Mouse (Mus musculus) activated CD4-positive, CD25-positive, alpha-beta regulatory T cell, adult 4 months (primary cell): ENCODE results near the gene Rhoc. TPM values are rescaled to one million over a fixed set of nuclear protein-coding genes. Genes with fewer than 3 reads are reported as not detected.
"Not testable (repeated sequence)": the region's sequence is repeated elsewhere in the genome, so short reads cannot be mapped to it uniquely, and the experiment has no call there.

Source experiments
- ATAC-seq: one replicate; pipeline ENCODE4 v1.8.0; 2017
- polyA plus RNA-seq, 2 experiments: library from polyadenylated mRNA; unstranded; fragments of 100-300 nt; shearing (Covaris generic); gene quantifications; one replicate each; pipeline ENCODE4 v1.2.1; 2017

Rhoc gene
- polyA plus RNA-seq, result 1 to 10 TPM; 7.3 to 9.9 TPM

- no peak for ATAC-seq
These were observed at the start of gene Rhoc for GRCm38 (mm10) chr3:104788075-104788474. Rhoc (plus strand) TSS chr3:104788375.

GRCm38 (mm10) chr3:104741954-104742353 lies 46.2 kb upstream of the Rhoc start:
- ATAC-seq, result no peak

DNA sequence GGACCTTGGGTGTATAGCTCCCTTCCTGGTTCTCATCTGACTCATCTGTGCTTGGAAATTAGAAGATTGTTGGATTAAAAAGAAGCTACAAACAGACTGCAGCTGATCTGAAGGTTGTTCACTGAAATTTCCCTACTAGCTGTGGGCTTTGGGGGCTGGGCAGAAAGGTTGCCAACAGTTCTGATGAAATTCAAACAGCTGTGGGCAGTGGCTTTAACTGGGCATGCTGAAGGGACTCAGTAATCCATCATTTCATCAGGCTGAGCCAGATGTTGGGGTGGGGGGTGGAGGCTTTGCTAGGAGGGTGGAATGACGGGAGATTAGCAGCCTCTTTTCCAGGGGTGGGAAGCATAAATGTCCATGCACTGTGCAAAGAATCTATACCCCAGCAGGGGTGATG lies 45.0 kb upstream of the Rhoc start:
- ATAC-seq, result no peak

DNA sequence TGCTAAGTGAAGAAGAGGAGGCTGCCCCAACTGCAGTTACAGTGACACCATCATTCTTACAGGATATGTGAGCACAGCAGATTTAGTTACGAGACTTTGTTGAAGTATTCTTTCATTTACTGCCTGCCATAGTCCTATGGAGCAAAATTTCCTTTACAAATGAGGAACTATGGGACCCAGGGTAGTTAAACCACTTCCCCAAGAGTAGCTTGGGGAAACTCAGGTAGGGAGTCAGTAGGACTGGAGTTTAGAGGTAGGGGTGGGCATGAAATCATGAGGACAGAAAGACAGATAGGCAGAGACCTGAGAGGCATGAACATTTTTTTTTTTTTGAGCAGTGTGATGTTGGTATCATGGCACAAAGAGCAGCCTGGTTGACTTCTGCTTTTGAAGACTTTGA lies 44.3 kb upstream of the Rhoc start:
- no peak for ATAC-seq

DNA sequence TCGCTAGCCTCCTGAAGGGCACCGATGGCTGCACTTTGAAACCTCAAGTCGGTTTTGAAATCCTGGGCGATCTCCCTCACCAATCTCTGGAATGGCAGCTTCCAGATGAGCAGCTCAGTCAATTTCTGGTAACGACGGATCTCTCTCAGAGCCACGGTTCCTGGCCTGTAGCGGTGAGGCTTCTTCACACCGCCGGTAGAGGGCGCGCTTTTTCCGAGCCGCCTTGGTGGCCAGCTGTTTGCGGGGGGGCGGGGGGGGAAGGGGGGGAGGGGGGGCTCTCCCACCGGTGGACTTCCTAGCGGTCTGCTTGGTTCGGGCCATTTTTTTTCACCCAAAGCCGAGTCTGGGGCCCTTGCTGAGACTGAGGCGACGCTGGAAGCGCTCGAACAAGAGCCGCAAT lies 35.3 kb upstream of the Rhoc start:
- ATAC-seq, result not testable (repeated sequence)

DNA sequence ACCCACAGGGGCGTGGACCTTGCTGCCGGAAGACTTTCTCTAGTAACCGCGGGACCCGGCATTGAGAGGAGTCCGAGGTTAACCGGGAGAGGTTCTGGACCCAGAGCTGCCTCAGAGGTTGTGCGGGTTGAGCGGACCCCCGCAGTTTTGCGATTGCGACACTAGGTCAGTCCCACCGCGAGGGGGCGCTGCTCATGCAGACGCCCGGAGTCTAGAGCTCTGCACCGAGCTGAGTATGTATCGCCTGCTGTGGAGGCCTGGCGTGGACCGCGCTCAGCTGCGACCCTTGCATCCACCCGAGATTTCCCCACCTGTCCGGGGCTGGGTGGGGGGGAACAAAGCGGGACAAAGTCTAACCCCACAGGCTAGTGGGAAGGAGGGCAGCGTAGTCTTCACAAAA lies 29.8 kb upstream of the Rhoc start:
- ATAC-seq, result peak; percentile 63

DNA sequence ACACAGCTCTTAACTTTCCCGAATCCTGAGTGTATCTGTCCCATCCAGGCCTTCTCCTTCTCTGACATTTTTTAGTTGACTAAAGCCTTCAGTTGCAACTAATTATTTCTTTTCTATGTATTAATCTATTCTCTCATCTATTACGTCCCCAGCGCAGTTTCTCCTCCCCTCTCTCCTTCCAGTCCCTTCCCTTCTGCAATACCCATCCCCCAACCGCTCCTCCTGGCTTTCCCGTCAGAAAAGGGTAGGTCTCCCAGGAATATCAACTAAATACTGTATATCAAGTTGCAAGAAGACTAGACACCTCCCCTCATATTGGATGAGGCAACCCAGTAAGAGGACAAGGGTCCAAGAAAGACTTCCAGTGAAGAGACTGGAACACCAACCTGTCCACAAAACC lies 29.3 kb upstream of the Rhoc start:
- ATAC-seq, result no peak

- peak; percentile 42 for ATAC-seq
These were observed 25.9 kb upstream of the Rhoc start for GRCm38 (mm10) chr3:104762103-104762863.

GRCm38 (mm10) chr3:104765021-104765420 lies 23.2 kb upstream of the Rhoc start:
- no peak for ATAC-seq

DNA sequence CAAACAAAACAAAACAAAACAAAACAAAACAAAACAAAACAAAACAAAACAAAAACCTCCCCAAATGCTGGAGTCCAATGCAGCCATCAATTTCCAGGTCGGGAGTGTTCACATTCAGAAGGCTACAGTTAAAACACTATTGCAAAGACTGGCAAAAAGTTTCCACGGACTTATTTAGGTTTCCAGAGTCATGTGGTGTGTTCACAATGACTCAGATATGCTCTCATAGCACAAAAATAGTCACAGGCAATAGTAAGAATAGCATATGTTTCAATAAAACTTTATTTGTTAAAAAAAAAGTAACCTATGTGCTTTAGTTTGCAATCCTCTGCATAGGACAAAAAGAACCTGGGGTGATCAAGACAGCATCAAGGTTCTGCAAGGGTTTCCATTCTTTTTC lies 21.0 kb upstream of the Rhoc start:
- no peak for ATAC-seq

GRCm38 (mm10) chr3:104767716-104768115 lies 20.5 kb upstream of the Rhoc start:
- no peak for ATAC-seq

DNA sequence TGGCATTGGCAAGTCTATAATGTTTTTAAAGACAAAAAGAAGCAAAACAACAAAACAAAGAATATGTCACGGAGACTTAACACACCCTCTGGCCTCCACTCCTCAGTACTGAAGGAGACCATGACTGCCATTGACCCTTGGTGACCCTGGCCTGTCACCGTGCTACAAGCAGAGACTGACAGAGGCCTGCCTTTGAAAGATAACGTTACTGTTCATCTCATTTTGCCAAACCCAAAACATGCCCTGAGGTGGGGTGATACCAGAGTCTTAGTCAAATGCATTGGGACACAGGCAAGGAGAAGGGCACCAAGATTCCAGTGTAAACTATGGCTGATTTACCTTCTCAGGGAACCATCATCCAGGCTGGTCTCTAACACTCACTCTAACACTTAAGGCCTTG lies 19.0 kb upstream of the Rhoc start:
- ATAC-seq, result no peak

GRCm38 (mm10) chr3:104770035-104770434 lies 18.1 kb upstream of the Rhoc start:
- ATAC-seq, result no peak

DNA sequence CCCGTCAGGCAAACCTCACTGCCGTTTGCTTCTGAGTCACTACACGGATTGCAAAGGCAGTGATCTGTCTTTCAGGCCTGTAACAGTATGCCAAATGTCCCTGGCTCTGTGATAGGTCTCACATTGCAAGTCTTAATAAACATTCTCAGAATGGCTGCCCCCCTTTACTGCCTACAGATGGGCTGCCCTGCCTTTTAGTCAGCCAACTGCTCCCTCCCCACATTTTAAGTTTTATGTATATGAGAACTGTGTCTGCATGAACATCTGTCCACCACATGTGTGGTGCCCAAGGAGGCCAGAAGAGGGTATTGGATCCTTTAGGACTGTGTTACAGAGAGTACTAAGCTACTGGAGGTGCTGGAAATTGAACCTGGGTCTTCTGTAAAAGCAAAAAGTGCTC lies 17.3 kb upstream of the Rhoc start:
- ATAC-seq, result no peak

DNA sequence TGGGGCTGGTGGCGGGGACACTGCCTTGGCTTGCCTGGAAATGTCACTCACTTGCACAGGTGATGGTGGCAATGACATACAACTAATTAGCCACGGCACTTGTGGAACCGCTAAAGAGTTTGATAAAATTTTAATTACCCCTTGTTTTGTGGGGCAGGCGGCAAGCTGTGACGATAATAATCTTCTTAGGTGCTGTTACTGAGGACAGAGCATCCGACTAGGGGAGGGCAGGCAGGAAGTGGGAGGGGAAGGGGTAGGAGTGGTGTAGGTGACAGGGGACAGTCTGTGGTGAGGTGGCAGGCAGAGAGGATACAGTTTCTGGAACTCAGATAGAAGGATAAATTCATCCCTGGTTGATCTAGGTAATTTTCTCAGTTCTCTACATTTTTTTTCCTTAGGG lies 16.7 kb upstream of the Rhoc start:
- ATAC-seq, result peak; percentile 99

DNA sequence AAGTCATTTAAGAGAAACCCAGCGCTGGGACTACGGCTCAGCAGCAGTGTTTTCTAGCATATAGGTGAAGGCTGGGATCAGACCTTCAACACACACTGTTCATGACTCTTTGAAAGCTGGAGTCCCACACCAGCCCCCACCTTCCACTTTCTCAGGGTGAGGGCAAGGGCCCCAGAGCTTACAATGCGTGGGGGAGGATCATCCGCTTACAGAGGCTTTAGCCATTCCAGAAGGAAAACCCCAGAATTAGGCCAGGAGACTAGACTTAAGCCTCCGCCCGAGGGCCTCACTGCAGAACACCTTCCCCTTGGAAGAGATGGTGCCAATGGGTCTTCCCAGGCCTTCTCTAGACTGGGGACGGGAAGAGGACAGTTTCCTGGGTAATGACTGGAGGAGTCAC lies 14.9 kb upstream of the Rhoc start:
- no peak for ATAC-seq

- peak; percentile 36 for ATAC-seq
These were observed 10.8 kb upstream of the Rhoc start for GRCm38 (mm10) chr3:104777342-104777741.

DNA sequence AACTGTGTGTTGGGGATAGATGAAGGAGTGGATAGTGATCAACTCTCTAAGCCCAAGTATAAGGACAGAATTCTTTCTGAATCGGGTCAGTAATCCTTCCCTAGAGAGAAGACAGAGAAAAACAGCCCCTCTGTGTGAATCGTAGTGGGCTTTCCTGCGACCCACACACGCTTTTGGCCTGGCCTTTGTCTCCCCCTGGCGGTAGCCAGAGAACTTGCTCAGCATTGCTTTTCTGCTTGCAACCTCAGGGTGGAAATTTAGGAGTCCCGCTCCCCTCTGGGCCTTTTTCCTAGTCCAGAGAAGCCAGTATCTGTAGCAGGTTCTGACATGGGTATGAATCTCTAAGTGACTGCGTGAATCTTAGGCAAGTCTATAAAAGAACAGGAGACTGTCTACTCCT lies 8.2 kb upstream of the Rhoc start:
- ATAC-seq, result peak; percentile 34

DNA sequence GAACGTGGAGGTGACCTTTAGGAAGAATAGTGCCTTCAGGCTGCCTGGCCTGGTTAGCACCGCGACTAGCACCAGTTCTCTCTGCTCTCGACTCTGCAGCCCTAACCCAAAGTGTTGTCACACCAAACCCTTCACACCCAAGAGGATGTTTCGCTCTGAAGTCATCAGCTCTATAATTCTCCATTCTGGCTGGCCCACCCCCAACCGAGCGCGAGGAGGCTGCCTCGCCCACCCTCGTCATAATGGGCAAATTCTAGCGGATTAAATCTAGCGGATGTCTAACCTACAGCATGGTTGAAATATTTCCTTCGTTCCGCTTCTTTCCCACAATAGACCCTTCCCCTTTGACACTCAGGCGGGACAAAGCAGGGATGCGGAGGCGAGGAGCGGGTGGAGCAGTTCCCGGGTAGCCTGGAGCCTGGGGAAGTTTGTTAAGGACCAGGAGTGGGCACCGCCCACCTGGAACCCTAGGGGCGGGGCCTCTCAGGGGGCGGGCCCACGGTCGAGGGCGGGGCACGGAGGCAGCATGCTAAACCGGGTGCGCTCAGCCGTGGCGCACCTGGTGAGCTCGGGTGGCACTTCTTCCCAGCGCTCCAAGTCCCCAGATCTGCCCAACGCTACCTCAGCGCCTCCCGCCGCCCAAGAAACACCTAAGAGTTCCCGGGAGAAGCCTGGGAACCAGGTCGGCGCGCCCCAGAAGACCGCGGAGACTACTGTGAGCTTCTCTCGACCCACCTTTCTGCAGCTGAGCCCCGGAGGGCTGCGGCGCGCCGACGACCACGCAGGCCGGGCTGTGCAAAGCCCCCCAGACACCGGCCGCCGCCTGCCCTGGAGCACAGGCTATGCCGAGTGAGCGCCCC lies 7.4 kb upstream of the Rhoc start, which contains the start of gene Ppm1j:
Gene Ppm1j (plus strand): TSS at position 496 of the 860 bp plus-strand sequence.
- ATAC-seq, result peak; percentile 33

DNA sequence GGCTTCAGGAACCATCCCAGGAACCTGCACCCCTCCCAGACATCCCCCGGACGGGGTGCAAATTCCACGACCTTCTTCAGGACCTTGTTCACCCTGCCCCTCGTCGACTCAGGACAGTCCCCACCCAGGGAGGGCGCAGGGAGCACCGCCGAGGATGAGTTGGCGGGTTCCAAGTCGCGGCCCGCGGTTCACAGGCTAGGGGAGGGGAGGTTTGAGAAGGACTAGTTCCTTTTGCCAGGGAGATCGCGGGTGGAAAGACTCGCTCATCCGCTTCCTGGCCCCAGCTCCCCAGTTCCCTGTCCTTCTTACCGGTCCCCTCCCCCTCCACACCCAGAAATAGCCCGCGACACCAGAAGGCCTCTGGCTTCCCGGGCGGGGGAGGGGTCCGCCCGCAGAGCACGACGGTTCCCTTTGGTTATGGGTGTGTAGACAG lies 6.7 kb upstream of the Rhoc start, which contains the start of gene Fam19a3:
Gene Fam19a3 (minus strand): TSS at position 370 of the 433 bp plus-strand sequence.
- peak; percentile 26 for ATAC-seq

DNA sequence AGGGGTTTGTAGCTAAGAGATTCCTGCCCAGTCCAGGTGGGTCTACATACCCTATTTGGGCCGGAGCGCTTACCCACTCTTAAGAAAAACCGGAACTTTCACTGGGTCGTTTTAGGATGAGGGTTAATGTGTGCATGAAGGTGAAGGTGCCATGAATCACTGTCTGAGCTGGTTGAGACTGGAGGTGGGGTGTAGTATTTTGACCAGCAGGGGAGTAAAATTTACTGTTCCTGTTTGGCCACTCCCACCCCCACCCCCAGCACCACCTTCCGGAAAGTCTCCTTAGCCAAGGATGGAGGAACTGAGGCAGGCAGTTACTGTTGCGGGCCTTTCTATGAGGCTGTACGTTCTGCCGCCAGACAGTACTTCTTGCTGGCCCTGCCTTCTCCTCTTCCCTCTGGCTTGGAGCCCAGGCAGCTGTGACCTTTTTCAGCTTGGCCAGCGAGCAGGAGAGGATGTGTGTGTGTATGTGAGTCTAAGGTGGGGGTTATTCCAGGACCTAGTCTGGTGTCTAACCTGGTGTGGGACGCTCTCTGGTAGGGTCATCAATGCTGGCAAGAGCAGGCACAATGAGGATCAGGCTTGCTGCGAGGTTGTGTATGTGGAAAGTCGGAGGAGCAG lies 6.0 kb upstream of the Rhoc start:
- ATAC-seq, result peak; percentile 9

- ATAC-seq, result peak; percentile 33
These were observed 4.1 kb upstream of the Rhoc start for GRCm38 (mm10) chr3:104783971-104784500.

GRCm38 (mm10) chr3:104785284-104785683 lies 2.9 kb upstream of the Rhoc start:
- ATAC-seq, result no peak
